Mouse (Mus musculus): ENCODE results near the gene Arf4. TPM values are rescaled to one million over a fixed set of nuclear protein-coding genes. Genes with fewer than 3 reads are reported as not detected.
A peak's percentile ranks its signal among the peaks of the same experiment; 100 is the strongest.

The Arf4 gene
- 431 and 507 TPM in 2 replicates for polyA plus RNA-seq (2016; fragmentation: Nextera tagmentation; extraction: Ambion mirVana)

GRCm38 (mm10) chr14:26637851-26638707 is at the start of gene Arf4:
TSS of gene Arf4 (plus strand) at chr14:26638074.
- WGBS: under 1% methylated on average over 83 of the region's 83 CpGs
- DNase-seq (ENCODE audit: low spot score): peak; percentile 100
- H3K4me1 ChIP-seq: peaks cover 12% of the 10 kb centered on the region; the same call in 1 of the 2 replicates
- H3K27me3 ChIP-seq (ENCODE audit: insufficient read depth, poor library complexity, severe bottlenecking): no peaks in the 10 kb centered on the region
- no peaks in the 10 kb centered on the region for H3K36me3 ChIP-seq
- no peaks in the 10 kb centered on the region for H3K9me3 ChIP-seq
- H3K27ac ChIP-seq: peak within 1 kb of the TSS; percentile 99
- peak within 1 kb of the TSS; percentile 93 for H3K4me3 ChIP-seq

GRCm38 (mm10) chr14:26591353-26591752 is 46.5 kb upstream of the Arf4 start:
- H3K4me1 ChIP-seq: peaks cover 4% of the 10 kb centered on the region; the same call in 1 of the 2 replicates
- H3K4me3 ChIP-seq: no peak overlapping the region
- peak; percentile 53 for DNase-seq (ENCODE audit: low spot score)

DNA sequence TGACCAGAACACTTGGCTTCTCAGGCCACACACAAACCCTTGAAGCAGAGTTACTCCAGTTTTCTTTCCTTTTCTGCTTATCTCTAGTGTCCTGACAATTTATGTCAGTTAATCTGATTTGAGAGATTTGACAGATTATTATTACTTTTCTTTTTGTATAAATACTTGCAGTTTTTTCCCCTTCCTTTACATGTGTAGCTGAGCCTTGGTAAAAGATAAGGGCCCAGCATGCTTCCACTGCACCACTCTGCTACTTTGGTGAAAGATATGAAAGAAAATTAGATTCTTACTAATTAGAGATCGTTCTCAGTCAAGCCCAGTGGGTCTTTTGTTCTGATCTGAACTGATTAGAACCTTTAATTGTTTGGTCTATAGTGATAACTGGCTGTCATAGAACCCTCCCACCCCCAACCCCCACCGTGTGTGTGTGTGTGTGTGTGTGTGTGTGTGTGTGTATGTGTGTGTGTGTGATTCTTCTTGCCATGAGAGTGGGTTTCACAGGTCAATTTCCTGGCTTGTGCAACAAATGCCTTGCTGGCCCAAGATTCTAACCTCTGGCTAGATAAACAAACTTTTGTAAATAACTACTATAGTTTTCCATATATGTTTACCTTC is 44.5 kb upstream of the Arf4 start:
- Histone ChIP-seq H3K27me3 (ENCODE audit: insufficient read depth, poor library complexity, severe bottlenecking) (no peaks in the 10 kb centered on the region), H3K27ac (no peak overlapping the region), H3K4me1 (no peaks in the 10 kb centered on the region), H3K4me3 (no peak overlapping the region), H3K9me3 (peaks cover 5% of the 10 kb centered on the region; the same call in 1 of the 2 replicates), H3K36me3 (peaks cover 30% of the 10 kb centered on the region)
- peak; percentile 55 for DNase-seq (ENCODE audit: low spot score)
- WGBS: 72% methylated on average over 2 of the region's 2 CpGs

More at GRCm38 (mm10) chr14:26591353-26591752, 46.5 kb upstream of the Arf4 start:
- Histone ChIP-seq H3K27ac (no peak overlapping the region), H3K27me3 (ENCODE audit: insufficient read depth, poor library complexity, severe bottlenecking) (no peaks in the 10 kb centered on the region), H3K36me3 (peaks cover 10% of the 10 kb centered on the region; the same call in 1 of the 2 replicates), H3K9me3 (no peaks in the 10 kb centered on the region)

DNA sequence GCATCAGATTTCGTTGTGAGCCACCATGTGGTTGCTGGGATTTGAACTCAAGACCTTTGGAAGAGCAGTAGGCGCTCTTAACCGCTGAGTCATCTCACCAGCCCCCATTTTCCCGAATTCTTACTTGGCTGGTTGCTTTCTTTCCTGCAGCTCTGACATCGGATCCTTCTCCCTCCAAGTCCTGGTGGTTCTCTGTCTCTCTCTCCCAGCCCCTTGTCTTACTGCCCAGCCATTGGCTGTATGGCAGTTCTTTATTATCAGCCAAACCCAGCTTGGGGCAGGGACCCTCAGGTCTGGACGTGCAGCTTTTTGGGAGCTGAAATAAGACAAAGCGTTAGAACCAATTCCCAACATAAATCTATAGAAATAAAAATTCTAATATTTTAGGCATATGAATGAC is 42.7 kb upstream of the Arf4 start:
- 84% methylated on average over 7 of the region's 7 CpGs for WGBS
- H3K27ac ChIP-seq: no peak overlapping the region
- H3K4me3 ChIP-seq: no peak overlapping the region

DNA sequence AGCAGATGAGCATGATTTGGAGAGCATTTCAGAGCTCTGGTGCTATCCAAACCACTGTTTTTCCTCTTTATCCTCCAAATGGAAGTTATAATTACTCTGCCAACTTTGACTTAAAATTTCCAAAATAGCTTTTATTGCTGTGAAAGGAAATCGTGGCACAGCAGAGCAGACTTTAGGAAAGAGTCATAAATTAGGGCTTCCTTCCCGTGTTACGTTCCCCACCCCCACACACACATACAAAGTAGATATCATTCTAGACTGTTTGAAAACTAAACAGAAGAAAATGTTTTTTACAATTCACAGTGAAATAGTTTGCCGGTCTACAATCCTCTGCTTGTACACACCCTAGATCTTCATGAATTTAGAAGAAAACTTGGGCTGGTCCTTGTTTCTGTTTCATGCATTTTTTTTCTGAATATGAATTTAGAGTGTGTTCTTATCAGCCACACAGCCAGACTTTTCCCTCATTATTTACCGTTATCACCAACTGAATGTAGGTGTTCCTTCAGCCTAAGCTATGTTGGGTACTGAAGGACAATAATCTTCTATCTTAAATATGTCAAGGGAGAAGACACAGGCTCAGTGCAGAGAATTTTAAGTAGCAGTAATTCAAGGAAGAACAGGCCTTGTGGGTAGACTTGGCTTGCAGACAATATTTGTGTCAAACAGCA is 42.0 kb upstream of the Arf4 start:
- Histone ChIP-seq H3K36me3 (peaks cover 41% of the 10 kb centered on the region), H3K4me1 (no peaks in the 10 kb centered on the region), H3K4me3 (no peak overlapping the region), H3K27ac (no peak overlapping the region), H3K9me3 (peaks cover 5% of the 10 kb centered on the region; the same call in 1 of the 2 replicates), H3K27me3 (ENCODE audit: insufficient read depth, poor library complexity, severe bottlenecking) (no peaks in the 10 kb centered on the region)
- WGBS: 75% methylated on average over 5 of the region's 5 CpGs
- peak; percentile 24 for DNase-seq (ENCODE audit: low spot score)

More for the DNA sequence above, 42.7 kb upstream of the Arf4 start:
- peaks cover 41% of the 10 kb centered on the region for H3K36me3 ChIP-seq
- DNase-seq (ENCODE audit: low spot score): peak; percentile 74
- H3K9me3 ChIP-seq: peaks cover 5% of the 10 kb centered on the region; the same call in 1 of the 2 replicates
- no peaks in the 10 kb centered on the region for H3K4me1 ChIP-seq
- H3K27me3 ChIP-seq (ENCODE audit: insufficient read depth, poor library complexity, severe bottlenecking): no peaks in the 10 kb centered on the region

DNA sequence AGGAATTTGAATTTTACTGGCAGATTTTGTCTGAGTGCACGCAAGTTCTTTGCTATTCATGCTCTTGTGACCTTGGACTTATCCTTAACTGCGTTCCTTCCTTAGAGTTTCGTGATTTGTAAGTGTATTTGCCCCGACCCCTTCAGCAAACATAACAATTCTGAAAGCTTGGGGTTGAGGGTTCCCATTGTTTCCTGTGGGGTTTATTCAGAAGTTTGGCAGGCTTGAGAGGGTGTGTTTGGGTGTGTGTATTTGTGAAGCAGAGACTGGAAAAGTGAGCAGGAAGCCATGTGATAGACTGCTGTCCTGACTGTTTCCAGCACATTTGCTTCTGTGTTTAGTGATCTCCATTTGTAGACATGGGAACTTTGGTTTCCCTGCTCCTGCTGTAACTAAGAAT is 32.5 kb upstream of the Arf4 start:
- H3K9me3 ChIP-seq: no peaks in the 10 kb centered on the region
- H3K27me3 ChIP-seq (ENCODE audit: insufficient read depth, poor library complexity, severe bottlenecking): no peaks in the 10 kb centered on the region
- 87% methylated on average over 4 of the region's 4 CpGs for WGBS
- no peaks in the 10 kb centered on the region for H3K4me1 ChIP-seq
- no peak overlapping the region for H3K4me3 ChIP-seq
- H3K27ac ChIP-seq: no peak overlapping the region
- peaks cover 66% of the 10 kb centered on the region for H3K36me3 ChIP-seq
- DNase-seq (ENCODE audit: low spot score): no peak

- no peaks in the 10 kb centered on the region for H3K4me1 ChIP-seq
- peaks cover 79% of the 10 kb centered on the region for H3K36me3 ChIP-seq
These were observed 28.2 kb upstream of the Arf4 start for GRCm38 (mm10) chr14:26609674-26610073.

GRCm38 (mm10) chr14:26610689-26611088 is 27.2 kb upstream of the Arf4 start:
- Histone ChIP-seq H3K9me3 (no peaks in the 10 kb centered on the region), H3K27ac (no peak overlapping the region), H3K36me3 (peaks cover 74% of the 10 kb centered on the region), H3K4me3 (no peak overlapping the region), H3K4me1 (no peaks in the 10 kb centered on the region), H3K27me3 (ENCODE audit: insufficient read depth, poor library complexity, severe bottlenecking) (no peaks in the 10 kb centered on the region)
- WGBS: 96% methylated on average over 4 of the region's 4 CpGs
- no peak for DNase-seq (ENCODE audit: low spot score)

More at GRCm38 (mm10) chr14:26609674-26610073, 28.2 kb upstream of the Arf4 start:
- DNase-seq (ENCODE audit: low spot score): no peak
- H3K4me3 ChIP-seq: no peak overlapping the region
- 88% methylated on average over 1 of the region's 1 CpGs for WGBS
- no peaks in the 10 kb centered on the region for H3K27me3 ChIP-seq (ENCODE audit: insufficient read depth, poor library complexity, severe bottlenecking)
- H3K27ac ChIP-seq: no peak overlapping the region
- no peaks in the 10 kb centered on the region for H3K9me3 ChIP-seq

DNA sequence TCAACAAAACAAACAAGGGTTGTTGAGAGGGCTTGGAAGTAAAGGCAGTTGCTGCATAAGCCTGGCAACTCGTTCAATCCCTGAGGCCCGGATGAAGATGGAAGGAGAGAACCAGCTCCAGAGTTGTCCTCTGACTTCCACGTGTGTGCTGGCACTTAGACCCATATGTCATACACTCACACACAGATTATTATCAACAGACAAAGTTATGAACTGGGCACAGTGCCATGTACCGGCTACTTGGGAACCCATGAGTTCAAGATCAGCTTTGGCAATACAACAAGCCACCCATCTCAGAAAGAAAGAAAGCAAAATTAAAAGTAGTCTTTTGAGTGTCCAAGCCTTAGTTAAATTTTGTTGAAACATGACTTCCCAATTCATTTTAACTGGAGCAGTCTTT is 12.6 kb upstream of the Arf4 start:
- Histone ChIP-seq H3K4me1 (no peaks in the 10 kb centered on the region), H3K27ac (no peak overlapping the region), H3K36me3 (peaks cover 87% of the 10 kb centered on the region), H3K27me3 (ENCODE audit: insufficient read depth, poor library complexity, severe bottlenecking) (no peaks in the 10 kb centered on the region), H3K4me3 (no peak overlapping the region), H3K9me3 (no peaks in the 10 kb centered on the region)
- no peak for DNase-seq (ENCODE audit: low spot score)
- WGBS: 84% methylated on average over 4 of the region's 4 CpGs

DNA sequence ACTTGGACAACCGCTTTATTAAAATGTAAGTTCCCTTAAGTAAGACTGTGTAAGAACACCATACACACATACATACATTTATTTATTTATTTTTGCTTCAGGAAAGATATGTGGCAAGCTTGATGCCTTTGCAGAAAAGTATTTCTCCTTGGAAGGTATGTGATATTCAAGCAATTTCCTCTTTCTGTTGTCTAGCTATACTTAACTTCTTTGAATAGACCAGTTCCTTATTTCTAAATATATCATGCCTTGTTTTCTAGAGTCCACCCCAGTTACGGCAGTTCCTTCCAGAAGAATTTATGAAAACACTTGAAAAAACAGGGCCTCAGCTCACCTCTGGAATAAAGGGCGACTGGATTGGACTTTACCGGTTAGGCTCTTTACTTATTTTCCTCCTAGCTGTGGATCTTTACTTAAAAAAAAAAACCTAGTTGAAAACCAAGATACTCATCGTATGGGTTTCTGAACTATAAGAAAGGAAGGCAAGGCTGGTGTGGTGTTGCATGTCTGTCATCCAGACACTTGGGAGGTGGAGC is 11.2 kb upstream of the Arf4 start:
- Histone ChIP-seq H3K4me3 (no peak overlapping the region), H3K27ac (no peak overlapping the region), H3K9me3 (no peaks in the 10 kb centered on the region), H3K27me3 (ENCODE audit: insufficient read depth, poor library complexity, severe bottlenecking) (no peaks in the 10 kb centered on the region), H3K36me3 (peaks cover 82% of the 10 kb centered on the region), H3K4me1 (no peaks in the 10 kb centered on the region)
- WGBS: 85% methylated on average over 5 of the region's 5 CpGs
- no peak for DNase-seq (ENCODE audit: low spot score)

DNA sequence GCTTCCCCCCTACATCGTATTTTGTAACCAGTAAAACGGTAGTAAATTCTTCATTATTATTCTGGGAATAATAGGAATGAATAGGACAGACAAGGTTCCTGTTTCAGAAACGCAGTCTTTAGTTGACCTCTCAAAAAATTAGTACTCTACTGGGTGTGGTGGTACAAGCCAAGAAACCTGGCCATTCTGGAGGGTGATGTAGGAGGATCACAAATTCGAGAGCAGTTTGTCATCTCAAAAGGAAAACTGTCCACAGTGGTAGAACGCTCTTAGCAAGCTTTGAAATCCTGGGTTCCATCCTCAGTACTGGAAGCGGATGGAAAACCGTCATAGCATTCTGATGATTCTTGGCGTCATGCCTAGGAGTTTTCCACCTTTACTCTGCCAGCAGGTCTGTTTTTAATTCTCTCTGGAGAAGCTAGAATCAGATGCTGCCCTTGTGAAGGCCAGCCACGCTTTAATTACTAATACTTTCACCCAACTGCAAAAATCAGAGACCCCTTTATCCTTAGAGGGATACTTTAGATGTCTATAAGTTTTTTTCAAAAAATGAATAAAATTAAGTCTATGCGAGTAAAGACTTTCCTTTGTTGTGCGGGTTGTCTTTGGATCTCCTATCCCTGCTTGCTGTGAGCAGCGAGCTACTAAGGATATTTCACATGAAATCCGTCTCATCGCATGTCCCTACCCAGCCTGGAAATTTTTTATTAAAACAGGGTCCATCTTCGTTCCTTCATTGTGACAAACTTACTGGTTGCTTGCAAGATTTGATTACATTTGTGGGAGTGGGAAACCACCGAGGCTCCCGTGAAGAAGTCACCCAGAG is 636 bp upstream of the Arf4 start:
- no peaks in the 10 kb centered on the region for H3K27me3 ChIP-seq (ENCODE audit: insufficient read depth, poor library complexity, severe bottlenecking)
- WGBS: 29% methylated on average over 17 of the region's 17 CpGs
- peaks cover 9% of the 10 kb centered on the region; the same call in 1 of the 2 replicates for H3K4me1 ChIP-seq
- peaks cover 6% of the 10 kb centered on the region; the same call in 1 of the 2 replicates for H3K36me3 ChIP-seq
- no peak for DNase-seq (ENCODE audit: low spot score)
- peak overlapping the region; percentile 99 for H3K27ac ChIP-seq
- H3K9me3 ChIP-seq: no peaks in the 10 kb centered on the region
- H3K4me3 ChIP-seq: peak overlapping the region; percentile 93

GRCm38 (mm10) chr14:26638708-26639084 is 822 bp downstream of the Arf4 start:
- 0% methylated on average over 16 of the region's 16 CpGs for WGBS
- H3K4me1 ChIP-seq: peaks cover 12% of the 10 kb centered on the region; the same call in 1 of the 2 replicates
- H3K36me3 ChIP-seq: no peaks in the 10 kb centered on the region

More at GRCm38 (mm10) chr14:26638708-26639084, 822 bp downstream of the Arf4 start:
- no peaks in the 10 kb centered on the region for H3K9me3 ChIP-seq
- peak overlapping the region; percentile 99 for H3K27ac ChIP-seq
- H3K4me3 ChIP-seq: peak overlapping the region; percentile 93
- no peaks in the 10 kb centered on the region for H3K27me3 ChIP-seq (ENCODE audit: insufficient read depth, poor library complexity, severe bottlenecking)
- peak; percentile 85 for DNase-seq (ENCODE audit: low spot score)
